Mouse (Mus musculus) gastrocnemius, adult 8-10 months (tissue): ENCODE data around the gene Mmp21. TPM values are rescaled to one million over a fixed set of nuclear protein-coding genes. Genes with fewer than 3 reads are reported as not detected.
"Not testable (repeated sequence)": the region's sequence is repeated elsewhere in the genome, so short reads cannot be mapped to it uniquely, and the experiment has no call there.

Experiments used
- DNase-seq, 2 experiments: peaks; one replicate each; pipeline ENCODE4 v3.0.0; 2022; ENCODE audit warnings: low spot score in 2 of 2
- total RNA-seq, 4 experiments: library from RNA; stranded (reverse); gene quantifications; 2 replicates each; pipeline ENCODE4 v1.2.4; 2022

Mmp21 gene
- not detected for total RNA-seq

- DNase-seq = no peak
Observed at GRCm38 (mm10) chr7:133679961-133680360, at the start of gene Mmp21. Gene Mmp21, minus strand, starts transcription at chr7:133680061.

DNA sequence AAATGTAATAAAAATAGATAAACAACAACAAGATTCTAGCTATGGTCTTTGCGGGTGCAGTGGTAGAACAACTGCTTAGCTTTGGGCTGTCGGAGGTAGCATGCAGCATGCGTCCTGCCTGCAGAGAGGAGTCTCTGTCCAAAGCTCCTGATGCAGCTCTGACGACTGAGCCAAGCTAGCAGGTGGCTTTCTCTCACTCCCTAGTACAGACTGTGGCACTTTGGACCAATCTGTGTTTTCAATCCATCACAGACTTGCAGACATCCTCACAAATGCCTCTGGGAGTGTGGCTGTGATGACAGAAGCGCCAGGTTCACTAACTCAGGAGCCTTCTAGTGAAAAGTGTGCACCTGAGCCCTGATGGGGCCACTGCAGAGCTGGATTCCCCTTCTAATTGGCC is 49.5 kb upstream of the Mmp21 start:
- no peak for DNase-seq

GRCm38 (mm10) chr7:133727027-133727426 is 47.2 kb upstream of the Mmp21 start:
- DNase-seq = no peak

DNA sequence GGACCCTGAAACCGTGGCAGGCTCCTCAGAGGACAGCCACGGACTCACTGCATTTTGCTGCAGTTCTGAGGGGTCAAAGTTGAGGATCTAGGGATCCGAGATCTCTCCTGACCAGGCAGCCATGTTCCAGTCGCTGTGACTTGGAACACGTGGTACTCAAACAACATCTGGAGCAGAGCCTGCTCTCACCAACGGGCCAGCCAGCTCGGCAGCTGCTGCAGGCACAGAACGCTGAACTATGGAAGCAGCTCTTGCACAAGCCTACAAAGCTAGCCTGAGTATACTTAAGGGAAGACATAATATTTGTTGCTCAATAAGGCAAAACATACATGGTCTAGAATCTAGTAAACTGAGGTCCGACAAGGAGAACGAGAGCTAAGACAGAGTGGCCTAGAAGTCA is 45.7 kb upstream of the Mmp21 start:
- DNase-seq = peak in 1 of 2 experiments; percentile 27

- no peak for DNase-seq
Observed at GRCm38 (mm10) chr7:133724844-133725243, 45.0 kb upstream of the Mmp21 start.

GRCm38 (mm10) chr7:133720616-133721015 is 40.8 kb upstream of the Mmp21 start:
- DNase-seq = no peak

GRCm38 (mm10) chr7:133718580-133718979 is 38.7 kb upstream of the Mmp21 start:
- DNase-seq = no peak

- DNase-seq = no peak
Observed at GRCm38 (mm10) chr7:133715387-133715786, 35.5 kb upstream of the Mmp21 start.

DNA sequence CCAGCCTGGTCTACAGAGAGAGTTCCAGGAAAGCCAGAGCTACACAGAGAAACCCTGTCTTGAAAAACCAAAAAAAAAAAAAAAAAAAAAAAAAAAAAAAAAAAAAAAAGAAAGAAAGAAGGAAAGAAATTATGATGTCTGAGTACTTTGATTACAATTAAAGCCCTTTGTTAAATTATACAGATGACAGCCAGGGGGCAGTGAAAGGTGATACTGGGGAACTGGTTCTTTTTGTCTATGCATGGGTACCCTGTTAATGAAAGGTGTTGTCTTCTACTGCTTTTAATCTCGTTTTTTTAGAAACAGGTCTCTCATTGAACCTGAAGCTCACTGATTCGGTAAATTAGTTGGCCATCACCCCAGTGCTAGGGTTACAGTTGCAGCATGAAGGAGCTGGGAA is 27.4 kb upstream of the Mmp21 start:
- DNase-seq = no peak

DNA sequence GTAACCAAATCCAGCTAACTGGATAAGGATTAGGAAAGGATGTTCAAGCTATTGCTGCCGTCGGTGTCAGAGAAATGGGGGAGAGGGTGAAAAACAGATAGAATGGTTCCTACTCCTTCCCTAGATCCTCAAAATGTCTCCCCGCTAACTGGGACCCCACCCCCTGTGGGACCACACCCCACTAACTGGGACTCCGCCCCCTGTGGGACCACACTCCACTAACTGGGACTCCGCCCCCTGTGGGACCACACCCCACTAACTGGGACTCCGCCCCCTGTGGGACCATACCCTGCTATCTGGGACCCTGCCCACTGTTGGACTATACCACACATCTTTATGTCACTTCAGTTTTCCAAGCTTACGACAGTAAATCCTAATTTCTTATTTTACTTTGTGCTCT is 24.0 kb upstream of the Mmp21 start:
- DNase-seq = no peak

DNA sequence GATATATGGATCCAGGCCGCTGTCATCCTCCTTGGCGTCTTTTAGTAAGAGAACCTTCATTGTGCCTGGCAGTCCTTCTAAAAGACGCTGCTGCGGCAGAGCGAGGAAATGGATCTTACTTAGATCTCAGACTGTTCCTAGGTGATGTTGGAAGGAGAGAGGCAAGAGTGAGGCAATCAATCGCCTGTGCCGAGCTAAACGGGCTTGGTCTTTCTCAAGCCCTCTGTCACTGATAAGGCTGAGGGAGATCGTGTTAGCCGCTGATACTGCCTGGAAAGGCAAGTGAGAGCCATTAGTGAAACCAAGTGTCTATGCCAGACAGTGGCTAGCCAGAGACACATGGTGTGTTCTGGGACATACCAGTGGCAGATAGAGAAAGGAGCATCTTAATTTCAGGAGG is 22.5 kb upstream of the Mmp21 start:
- DNase-seq = no peak

GRCm38 (mm10) chr7:133701366-133701765 is 21.5 kb upstream of the Mmp21 start:
- DNase-seq = no peak

GRCm38 (mm10) chr7:133699885-133700284 is 20.0 kb upstream of the Mmp21 start:
- DNase-seq = no peak

DNA sequence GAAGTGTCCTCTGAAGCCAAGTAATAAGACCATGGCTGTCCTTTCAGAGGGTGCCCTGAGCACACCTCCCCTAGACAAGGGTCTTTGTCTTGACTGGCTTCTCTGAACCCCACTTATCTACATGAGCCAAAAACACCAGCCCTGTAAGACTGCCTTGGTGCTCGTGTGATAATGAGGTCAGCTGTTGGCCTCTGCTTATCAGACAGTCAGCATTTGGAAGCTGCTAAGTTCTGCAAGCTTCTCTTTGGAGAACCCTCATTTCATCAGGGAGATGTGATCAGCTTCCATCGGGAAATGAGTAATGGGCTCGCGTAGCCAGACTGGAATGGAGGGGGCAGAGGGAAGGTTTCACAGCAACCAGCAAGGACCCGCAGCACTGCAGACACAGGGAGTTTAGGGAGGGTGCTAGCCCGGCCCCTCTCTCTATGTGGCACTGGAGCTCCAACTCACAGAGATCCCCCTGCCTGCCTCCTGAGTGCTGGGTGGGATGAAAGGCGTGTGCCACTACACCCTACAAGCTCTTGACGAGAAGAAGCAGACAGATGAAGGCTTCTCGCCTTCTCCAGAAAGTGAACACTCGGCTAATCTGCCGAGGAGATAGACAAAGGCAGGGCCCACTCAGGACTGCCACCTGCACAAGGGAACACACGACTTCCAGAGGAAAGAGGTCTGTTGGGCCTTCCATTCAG is 18.3 kb upstream of the Mmp21 start:
- DNase-seq = no peak

- DNase-seq = not testable (repeated sequence)
Observed at GRCm38 (mm10) chr7:133685644-133686043, 5.8 kb upstream of the Mmp21 start.

DNA sequence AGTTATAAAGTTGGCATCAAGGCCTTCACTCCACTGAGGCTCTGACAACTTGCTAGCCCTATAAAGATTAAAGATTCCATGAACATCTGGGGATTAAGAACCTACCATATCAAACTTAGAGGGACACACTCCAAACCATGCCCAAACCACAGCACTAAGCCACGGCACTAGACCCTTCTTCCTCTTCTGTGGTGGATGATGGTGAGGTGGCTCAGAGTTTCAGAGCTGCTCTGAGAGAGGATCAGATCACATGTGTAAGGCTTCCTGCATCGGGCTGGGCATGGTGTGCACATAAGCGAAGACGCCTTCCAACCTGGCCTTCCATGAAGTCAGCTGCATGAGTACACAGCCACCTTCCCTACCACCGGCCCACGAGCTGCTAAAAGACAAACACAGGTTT is 4.8 kb upstream of the Mmp21 start:
- no peak for DNase-seq

DNA sequence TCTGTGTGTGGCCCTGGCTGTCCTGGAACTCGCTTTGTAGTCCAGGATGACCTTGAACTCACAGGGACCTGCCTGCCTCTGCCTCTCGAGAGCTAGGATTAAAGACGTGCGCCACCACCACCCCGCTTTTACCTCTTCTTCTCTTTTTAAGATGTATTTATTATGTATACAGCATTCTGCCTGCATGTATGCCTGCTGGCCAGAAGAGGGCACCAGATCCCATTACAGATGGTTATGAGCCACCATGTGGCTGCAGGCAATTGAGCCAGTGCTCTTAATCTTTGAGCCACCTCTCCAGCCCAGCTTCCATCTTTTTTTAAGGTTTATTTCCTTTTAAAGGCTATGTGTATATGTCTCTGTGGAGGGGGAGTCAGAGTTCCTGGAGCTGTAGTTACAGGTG is 4.2 kb upstream of the Mmp21 start:
- DNase-seq = no peak

DNA sequence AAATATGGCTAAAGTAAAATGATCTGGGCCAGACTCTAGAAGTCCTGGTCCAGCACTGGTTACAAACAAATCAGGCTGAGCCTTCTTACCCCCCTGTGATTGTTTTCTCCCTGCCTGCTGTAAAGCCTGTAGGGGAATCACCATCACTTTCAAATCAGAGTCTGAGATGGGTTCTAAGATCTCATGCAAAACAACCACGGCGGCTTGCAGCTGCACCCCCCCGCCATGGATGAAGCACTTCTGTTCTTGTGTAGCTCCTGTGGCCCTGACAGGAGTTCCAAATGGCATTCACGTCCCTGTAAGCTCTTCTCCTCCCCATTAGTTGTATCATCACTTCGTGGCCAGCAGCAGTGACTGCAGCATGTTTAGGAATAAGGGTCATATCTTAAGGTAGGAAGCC is 3.8 kb upstream of the Mmp21 start:
- no peak for DNase-seq

GRCm38 (mm10) chr7:133679439-133679838 is 422 bp downstream of the Mmp21 start:
- no peak for DNase-seq

DNA sequence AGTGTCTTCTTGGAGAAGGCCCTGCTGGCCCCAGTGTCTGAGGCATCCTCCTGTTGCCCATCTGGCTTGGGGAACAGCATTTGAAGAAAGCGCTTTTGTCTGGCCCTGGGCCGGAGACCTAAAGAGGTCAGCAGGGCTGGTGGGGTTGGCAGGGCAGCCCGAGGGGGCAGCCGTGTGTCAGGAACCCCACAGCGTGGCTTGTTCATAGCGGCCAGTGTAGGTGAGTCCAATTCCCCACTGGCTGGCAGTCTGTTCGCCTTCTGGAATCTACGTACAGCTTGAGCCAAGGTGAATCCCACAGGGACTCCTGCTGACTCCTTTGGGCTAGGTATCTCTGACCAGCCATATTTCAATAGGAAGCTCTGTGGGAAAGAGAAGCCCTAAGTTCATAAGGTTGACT is 1.1 kb downstream of the Mmp21 start:
- DNase-seq = no peak

GRCm38 (mm10) chr7:133676002-133676401 is 3.9 kb downstream of the Mmp21 start:
- DNase-seq = no peak

DNA sequence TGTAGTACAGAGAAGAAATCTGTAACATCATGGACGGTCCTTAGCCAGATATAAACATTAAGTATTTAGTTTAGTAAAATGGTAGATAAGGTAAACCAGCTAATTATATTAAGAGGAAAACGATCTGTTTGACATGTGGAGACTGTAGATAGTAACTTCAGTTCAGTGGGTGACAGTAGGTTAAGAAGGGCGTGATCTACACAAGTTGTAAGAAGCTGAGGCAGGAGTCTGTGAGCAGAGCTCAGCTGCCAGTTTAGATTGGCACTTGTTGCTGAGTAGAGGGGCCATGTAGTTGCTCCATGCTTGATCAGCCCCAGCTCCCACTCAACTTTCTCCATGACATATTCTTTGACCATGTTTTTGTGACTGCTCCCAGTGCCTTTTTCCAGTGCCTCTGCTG is 9.0 kb downstream of the Mmp21 start:
- no peak for DNase-seq

DNA sequence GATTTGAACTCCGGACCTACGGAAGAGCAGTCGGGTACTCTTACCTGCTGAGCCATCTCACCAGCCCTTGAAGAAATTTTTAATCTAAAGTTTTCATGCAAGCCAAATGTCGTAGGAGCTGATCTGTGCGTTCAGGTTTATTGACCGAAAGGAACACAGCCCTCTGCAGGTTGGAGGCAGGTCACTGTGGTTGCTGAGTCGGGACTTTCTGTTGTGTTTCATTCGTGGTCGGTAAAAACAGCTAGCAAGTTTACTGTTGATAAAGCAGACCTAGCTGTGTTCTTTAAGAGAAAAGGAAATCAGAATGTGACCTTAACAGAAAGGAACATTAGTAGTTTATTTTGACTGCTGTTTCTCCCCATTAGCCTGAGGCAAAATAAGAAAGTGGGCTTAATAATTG is 9.9 kb downstream of the Mmp21 start:
- DNase-seq = no peak

GRCm38 (mm10) chr7:133669071-133669470 is 10.8 kb downstream of the Mmp21 start:
- DNase-seq = no peak
